Mouse (Mus musculus) lung, embryonic 15.5 days (tissue): Measurements from ENCODE around the gene Fam161a. TPM values are rescaled to one million over a fixed set of nuclear protein-coding genes. Genes with fewer than 3 reads are reported as not detected.
A peak's percentile ranks its signal among the peaks of the same experiment; 100 is the strongest.

Experiments
- ATAC-seq: fragments of 200-750 bp; cut with Nextera tagmentation; 2 replicates; pipeline ENCODE4 v1.8.0; 2017; ENCODE audit warnings: moderate number of reproducible peaks, borderline replicate concordance; ENCODE audit not compliant: low FRiP score, low TSS enrichment; ENCODE audit errors: extremely low read depth
- H3K27ac ChIP-seq: fragments of 300-500 bp; sonication (generic); 2 replicates; pipeline ENCODE4 v1.5.1; 2015; ENCODE audit warnings: moderate library complexity, mild to moderate bottlenecking, inconsistent platforms
- H3K27me3 ChIP-seq: fragments of 300-500 bp; sonication (generic); 2 replicates; pipeline ENCODE4 v1.6.1; 2015; ENCODE audit warnings: inconsistent platforms
- H3K36me3 ChIP-seq: fragments of 300-500 bp; sonication (generic); 2 replicates; pipeline ENCODE4 v1.6.1; 2015; ENCODE audit warnings: inconsistent platforms
- H3K4me1 ChIP-seq: fragments of 300-500 bp; sonication (generic); 2 replicates; pipeline ENCODE4 v1.6.1; 2015; ENCODE audit warnings: inconsistent platforms
- H3K4me2 ChIP-seq: fragments of 300-500 bp; sonication (generic); 2 replicates; pipeline ENCODE4 v1.6.1; 2015; ENCODE audit warnings: inconsistent platforms, mild to moderate bottlenecking, moderate library complexity
- H3K4me3 ChIP-seq: fragments of 300-500 bp; sonication (generic); 2 replicates; pipeline ENCODE4 v1.5.1; 2015; ENCODE audit warnings: mild to moderate bottlenecking, inconsistent platforms
- H3K9ac ChIP-seq: fragments of 300-500 bp; sonication (generic); 2 replicates; pipeline ENCODE4 v1.6.1; 2015; ENCODE audit warnings: inconsistent platforms
- H3K9me3 ChIP-seq: fragments of 300-500 bp; sonication (generic); 2 replicates; pipeline ENCODE4 v1.6.1; 2016; ENCODE audit warnings: inconsistent platforms
- WGBS: fragments of 180-500 bp; shearing (Covaris S2); methylation state at CpG from one replicate; pipeline ENCODE4 v1.1.7; 2015; 5-methylcytosine and 5-hydroxymethylcytosine counted together
- polyA plus RNA-seq: library from polyadenylated mRNA; unstranded; fragments of >200 nt; fragmentation: Nextera tagmentation; extraction: Ambion mirVana; gene quantifications from 2 replicates; pipeline ENCODE4 v1.2.1, GENCODE M21; 2015

Gene Fam161a
- polyA plus RNA-seq, 1 experiment from 2014 or later = 5.5 TPM

GRCm38 (mm10) chr11:23020116-23020770 is 12.9 kb downstream of the Fam161a start:
- H3K27ac ChIP-seq = no peak overlapping the region
- 67% methylated on average over 24 of the region's 24 CpGs for WGBS

DNA sequence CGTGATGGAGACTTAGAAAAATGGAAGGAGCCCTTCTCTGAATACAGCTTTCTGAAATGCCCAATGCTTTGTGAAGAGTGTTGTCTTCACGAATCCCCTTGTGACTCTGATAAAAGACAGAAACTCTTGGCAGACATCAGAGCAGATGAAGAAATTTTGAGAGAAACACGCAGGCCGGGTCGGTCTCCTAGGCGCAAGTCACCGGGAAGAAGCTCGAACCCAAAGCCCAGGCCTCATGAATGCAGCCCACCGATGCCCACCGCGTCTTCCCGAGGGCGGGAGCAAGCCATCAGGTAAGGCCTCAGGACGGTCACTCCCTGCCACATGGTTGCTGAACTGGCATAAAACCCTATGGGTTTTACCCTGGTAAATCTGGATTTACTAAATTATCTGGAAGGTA is 13.5 kb downstream of the Fam161a start:
- H3K4me1 ChIP-seq = no peaks in the 10 kb centered on the region
- no peak for ATAC-seq
- H3K9ac ChIP-seq = no peak overlapping the region
- no peaks in the 10 kb centered on the region for H3K9me3 ChIP-seq
- WGBS = 91% methylated on average over 14 of the region's 14 CpGs
- H3K36me3 ChIP-seq = no peaks in the 10 kb centered on the region
- no peak overlapping the region for H3K27ac ChIP-seq
- H3K27me3 ChIP-seq = no peaks in the 10 kb centered on the region
- no peak overlapping the region for H3K4me3 ChIP-seq
- no peak overlapping the region for H3K4me2 ChIP-seq

More at GRCm38 (mm10) chr11:23020116-23020770, 12.9 kb downstream of the Fam161a start:
- no peaks in the 10 kb centered on the region for H3K9me3 ChIP-seq
- no peaks in the 10 kb centered on the region for H3K36me3 ChIP-seq
- H3K4me1 ChIP-seq = no peaks in the 10 kb centered on the region
- H3K9ac ChIP-seq = no peak overlapping the region
- H3K4me2 ChIP-seq = no peak overlapping the region
- H3K4me3 ChIP-seq = no peak overlapping the region
- H3K27me3 ChIP-seq = no peaks in the 10 kb centered on the region
- no peak for ATAC-seq

GRCm38 (mm10) chr11:23023155-23023554 is 15.8 kb downstream of the Fam161a start:
- Histone ChIP-seq H3K4me3 (no peak overlapping the region), H3K4me2 (no peak overlapping the region), H3K9me3 (no peaks in the 10 kb centered on the region), H3K27me3 (no peaks in the 10 kb centered on the region), H3K27ac (no peak overlapping the region), H3K4me1 (no peaks in the 10 kb centered on the region), H3K9ac (no peak overlapping the region), H3K36me3 (no peaks in the 10 kb centered on the region)
- ATAC-seq = no peak
- WGBS = 85% methylated on average over 2 of the region's 2 CpGs

GRCm38 (mm10) chr11:23024169-23024568 is 16.8 kb downstream of the Fam161a start:
- Histone ChIP-seq H3K9ac (no peak overlapping the region), H3K27ac (no peak overlapping the region), H3K9me3 (no peaks in the 10 kb centered on the region), H3K27me3 (no peaks in the 10 kb centered on the region), H3K4me3 (no peak overlapping the region), H3K36me3 (no peaks in the 10 kb centered on the region), H3K4me2 (no peak overlapping the region), H3K4me1 (no peaks in the 10 kb centered on the region)
- WGBS = 67% methylated on average over 3 of the region's 3 CpGs
- no peak for ATAC-seq

- no peak overlapping the region for H3K4me2 ChIP-seq
- no peaks in the 10 kb centered on the region for H3K36me3 ChIP-seq
- no peak overlapping the region for H3K9ac ChIP-seq
- no peak for ATAC-seq
- H3K27me3 ChIP-seq = no peaks in the 10 kb centered on the region
- H3K4me3 ChIP-seq = no peak overlapping the region
- WGBS = 14% methylated on average over 3 of the region's 3 CpGs
- no peaks in the 10 kb centered on the region for H3K4me1 ChIP-seq
- H3K9me3 ChIP-seq = no peaks in the 10 kb centered on the region
- H3K27ac ChIP-seq = no peak overlapping the region
Measured at GRCm38 (mm10) chr11:23028957-23029356, 21.6 kb downstream of the Fam161a start.

DNA sequence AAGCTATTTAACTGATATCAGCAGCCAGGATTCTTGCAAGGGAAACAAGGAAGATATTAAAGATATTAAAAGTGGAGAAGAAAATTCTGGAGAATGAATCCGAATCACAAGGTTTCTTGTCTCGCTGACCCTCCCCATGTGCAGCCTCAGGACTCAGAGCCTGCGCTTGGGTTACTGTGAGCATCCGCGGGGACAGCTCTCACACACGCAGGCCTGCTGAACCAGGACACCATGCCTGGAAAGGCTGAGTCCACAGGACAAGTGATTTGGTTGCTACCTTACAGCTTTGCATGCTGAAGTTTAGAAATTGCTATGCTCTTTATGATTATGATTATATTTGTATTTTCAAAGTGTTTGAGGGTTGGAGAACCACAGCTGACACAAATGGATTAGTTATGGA is 22.1 kb downstream of the Fam161a start:
- no peak for ATAC-seq
- Histone ChIP-seq H3K36me3 (no peaks in the 10 kb centered on the region), H3K27me3 (no peaks in the 10 kb centered on the region), H3K4me2 (no peak overlapping the region), H3K9me3 (no peaks in the 10 kb centered on the region), H3K27ac (no peak overlapping the region), H3K9ac (no peak overlapping the region), H3K4me3 (no peak overlapping the region), H3K4me1 (no peaks in the 10 kb centered on the region)
- 68% methylated on average over 6 of the region's 6 CpGs for WGBS

DNA sequence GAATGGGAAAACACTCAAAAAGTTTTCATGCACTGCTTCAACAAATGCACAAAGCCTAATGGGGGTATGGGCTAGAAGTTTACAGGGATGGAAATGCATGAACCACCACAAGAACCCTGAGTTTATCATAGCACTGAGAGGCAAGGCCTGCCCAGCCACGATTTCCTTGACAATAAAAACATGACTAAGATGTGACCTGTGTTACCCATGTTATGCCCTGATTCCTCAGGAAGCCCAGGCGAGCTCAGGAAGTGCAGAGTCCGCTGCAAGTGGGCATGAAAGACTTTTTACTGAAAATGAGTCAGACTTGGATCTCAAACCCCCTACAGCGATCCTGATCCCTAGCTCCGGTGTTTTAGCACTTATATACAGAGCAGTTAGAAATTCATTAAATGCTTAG is 39.9 kb downstream of the Fam161a start:
- Histone ChIP-seq H3K27me3 (no peaks in the 10 kb centered on the region), H3K9me3 (no peaks in the 10 kb centered on the region), H3K36me3 (no peaks in the 10 kb centered on the region), H3K27ac (no peak overlapping the region), H3K9ac (no peak overlapping the region), H3K4me1 (no peaks in the 10 kb centered on the region), H3K4me3 (no peak overlapping the region), H3K4me2 (no peak overlapping the region)
- ATAC-seq = no peak
- WGBS = 55% methylated on average over 5 of the region's 5 CpGs

DNA sequence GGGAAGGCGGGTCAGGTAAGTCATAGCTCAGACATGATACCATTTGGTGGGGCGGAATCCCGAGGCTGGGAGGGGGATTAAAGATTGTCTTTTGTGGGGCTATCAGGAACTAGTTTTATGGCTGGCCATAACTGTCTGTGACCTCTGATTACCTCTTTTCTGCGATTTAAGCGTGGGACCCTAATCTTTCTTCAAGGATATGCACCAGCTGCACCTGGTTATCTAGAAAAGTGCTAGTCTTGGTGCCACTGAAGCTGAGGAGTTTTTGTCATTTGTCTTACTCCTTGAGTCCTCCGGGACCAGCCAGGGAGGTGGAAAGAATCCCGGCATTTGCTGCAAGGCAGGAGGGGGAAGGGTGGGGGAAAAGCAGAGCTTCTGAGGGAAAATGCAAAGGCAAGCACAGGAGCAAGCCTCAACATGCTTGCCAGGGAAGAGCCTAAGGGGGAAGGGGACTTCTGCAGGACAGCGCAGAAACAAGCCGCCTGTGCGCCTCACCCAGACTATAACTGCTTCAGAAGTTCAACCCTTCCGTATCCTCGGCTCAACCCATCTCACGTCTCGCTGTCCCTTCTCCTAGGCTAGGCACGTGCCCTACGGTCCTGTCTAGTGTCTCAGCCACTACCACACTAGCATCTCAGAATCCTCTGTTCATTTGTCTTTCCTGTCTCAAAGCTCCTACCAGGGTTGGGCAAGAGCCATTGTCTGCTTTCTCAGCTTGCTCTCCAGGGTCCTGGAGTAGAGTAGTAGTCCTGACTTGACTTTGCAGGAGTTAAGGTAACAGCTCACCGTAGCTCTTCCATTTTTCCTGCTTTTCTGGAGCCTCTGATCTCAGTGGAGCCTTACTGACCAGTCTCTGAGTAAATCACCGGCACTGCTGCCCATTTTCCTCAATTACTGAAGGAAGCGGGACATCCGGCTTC is 40.6 kb downstream of the Fam161a start:
- Histone ChIP-seq H3K9ac (no peak overlapping the region), H3K36me3 (no peaks in the 10 kb centered on the region), H3K9me3 (no peaks in the 10 kb centered on the region), H3K4me1 (no peaks in the 10 kb centered on the region), H3K27me3 (no peaks in the 10 kb centered on the region), H3K27ac (no peak overlapping the region), H3K4me2 (peak overlapping the region; percentile 32), H3K4me3 (no peak overlapping the region)
- no peak for ATAC-seq
- WGBS = 30% methylated on average over 20 of the region's 20 CpGs

DNA sequence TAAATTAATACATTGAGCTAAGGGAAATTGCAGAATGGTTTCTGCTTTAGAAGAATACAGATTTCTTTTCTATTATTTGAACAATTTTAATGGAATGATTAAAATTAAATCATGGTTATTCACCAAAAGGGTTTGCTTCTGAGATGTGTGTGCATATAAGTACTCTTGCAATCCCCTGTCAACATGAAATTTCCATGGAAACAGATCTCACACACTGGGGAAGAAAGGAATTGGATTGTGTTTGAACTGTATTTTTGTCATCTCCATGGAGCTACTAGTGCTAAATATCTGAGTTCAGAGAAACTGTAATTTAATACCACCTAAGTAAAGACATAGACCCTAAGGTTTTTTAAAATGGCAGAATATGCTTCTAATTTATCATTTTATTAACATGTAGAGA is 42.3 kb downstream of the Fam161a start:
- Histone ChIP-seq H3K27me3 (no peaks in the 10 kb centered on the region), H3K4me3 (no peak overlapping the region), H3K9ac (no peak overlapping the region), H3K4me1 (no peaks in the 10 kb centered on the region), H3K9me3 (no peaks in the 10 kb centered on the region), H3K27ac (no peak overlapping the region), H3K4me2 (no peak overlapping the region), H3K36me3 (no peaks in the 10 kb centered on the region)
- ATAC-seq = no peak

GRCm38 (mm10) chr11:23052353-23052752 is 45.0 kb downstream of the Fam161a start:
- H3K9me3 ChIP-seq = no peaks in the 10 kb centered on the region
- no peak overlapping the region for H3K4me2 ChIP-seq
- H3K9ac ChIP-seq = no peak overlapping the region
- no peaks in the 10 kb centered on the region for H3K36me3 ChIP-seq
- no peak for ATAC-seq
- no peaks in the 10 kb centered on the region for H3K4me1 ChIP-seq
- WGBS = 42% methylated on average over 4 of the region's 4 CpGs
- no peaks in the 10 kb centered on the region for H3K27me3 ChIP-seq
- no peak overlapping the region for H3K27ac ChIP-seq
- no peak overlapping the region for H3K4me3 ChIP-seq

GRCm38 (mm10) chr11:23063153-23063552 is 55.8 kb downstream of the Fam161a start:
- no peaks in the 10 kb centered on the region for H3K27me3 ChIP-seq
- no peak overlapping the region for H3K27ac ChIP-seq
- no peak overlapping the region for H3K4me2 ChIP-seq
- ATAC-seq = no peak
- H3K36me3 ChIP-seq = no peaks in the 10 kb centered on the region
- WGBS = 60% methylated on average over 6 of the region's 6 CpGs
- H3K4me1 ChIP-seq = peaks cover under 1% of the 10 kb centered on the region; the same call in 1 of the 2 replicates
- H3K9me3 ChIP-seq = no peaks in the 10 kb centered on the region
- H3K4me3 ChIP-seq = no peak overlapping the region
- H3K9ac ChIP-seq = no peak overlapping the region

DNA sequence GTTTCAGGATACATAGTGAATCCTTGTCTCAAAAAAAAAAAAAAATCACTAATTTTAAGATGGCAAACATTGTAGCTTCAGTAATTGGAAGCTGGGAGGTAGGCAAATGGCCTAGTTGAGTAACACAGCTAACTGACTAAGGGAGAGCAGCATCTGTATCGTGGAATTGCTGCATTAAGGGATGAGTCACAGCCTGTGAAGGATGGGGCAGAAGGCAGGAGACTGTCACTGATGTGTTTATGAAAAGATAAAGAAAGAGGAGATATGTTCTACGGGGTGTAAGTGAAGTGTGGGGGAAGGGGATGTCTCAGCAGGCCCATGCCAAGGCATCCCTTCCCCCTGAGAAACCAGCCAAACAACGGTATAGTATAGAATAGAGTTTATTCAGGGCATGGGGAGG is 56.5 kb downstream of the Fam161a start:
- Histone ChIP-seq H3K4me1 (peaks cover 3% of the 10 kb centered on the region; the same call in 1 of the 2 replicates), H3K9me3 (no peaks in the 10 kb centered on the region), H3K4me2 (no peak overlapping the region), H3K9ac (no peak overlapping the region), H3K27ac (no peak overlapping the region), H3K4me3 (no peak overlapping the region), H3K36me3 (no peaks in the 10 kb centered on the region), H3K27me3 (no peaks in the 10 kb centered on the region)
- ATAC-seq = no peak
- 32% methylated on average over 3 of the region's 3 CpGs for WGBS
